Mouse (Mus musculus): Measurements from ENCODE around the gene Pde1c. TPM values are rescaled to one million over a fixed set of nuclear protein-coding genes. Genes with fewer than 3 reads are reported as not detected.

The Pde1c gene
- polyA plus RNA-seq, 1 experiment: 0.06 TPM

DNA sequence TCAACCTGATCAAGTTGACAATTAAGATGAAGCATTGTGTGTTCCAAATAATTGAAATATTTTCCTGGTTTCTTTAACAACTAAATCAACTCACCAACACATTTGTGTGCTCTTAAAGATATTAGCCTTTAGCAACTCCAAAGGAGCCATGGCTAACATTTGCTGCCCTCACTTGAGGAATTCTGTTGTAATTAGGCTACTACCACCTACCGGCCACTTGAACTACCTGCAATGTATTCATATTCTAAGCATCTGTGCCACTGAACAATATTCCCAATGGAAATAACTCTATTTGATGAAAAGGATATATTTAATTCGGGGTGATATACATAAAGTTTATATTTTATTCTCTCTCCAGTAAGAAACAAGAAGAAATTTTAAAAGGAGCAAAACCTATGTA is 121.0 kb downstream of the Pde1c start:
- no peak for DNase-seq (ENCODE audit: low spot score)

DNA sequence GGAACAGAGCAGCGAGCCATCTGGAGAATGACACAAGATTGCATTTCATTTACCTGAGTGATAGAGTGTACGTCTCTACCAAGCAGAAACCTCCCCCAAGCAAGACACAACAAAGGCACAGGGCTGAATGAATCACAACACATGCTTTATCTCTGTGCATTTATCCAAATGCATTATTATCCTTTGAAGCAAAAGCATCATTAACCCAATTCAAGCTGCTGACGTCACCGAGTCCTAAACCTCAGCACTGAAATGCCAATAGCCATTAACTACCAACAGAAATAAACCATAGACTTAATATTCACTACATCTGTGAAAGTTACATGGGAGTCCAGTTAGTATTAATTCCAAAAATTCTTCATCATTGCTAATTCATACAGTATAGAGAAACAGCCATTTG is 127.4 kb downstream of the Pde1c start:
- no peak for DNase-seq (ENCODE audit: low spot score)

DNA sequence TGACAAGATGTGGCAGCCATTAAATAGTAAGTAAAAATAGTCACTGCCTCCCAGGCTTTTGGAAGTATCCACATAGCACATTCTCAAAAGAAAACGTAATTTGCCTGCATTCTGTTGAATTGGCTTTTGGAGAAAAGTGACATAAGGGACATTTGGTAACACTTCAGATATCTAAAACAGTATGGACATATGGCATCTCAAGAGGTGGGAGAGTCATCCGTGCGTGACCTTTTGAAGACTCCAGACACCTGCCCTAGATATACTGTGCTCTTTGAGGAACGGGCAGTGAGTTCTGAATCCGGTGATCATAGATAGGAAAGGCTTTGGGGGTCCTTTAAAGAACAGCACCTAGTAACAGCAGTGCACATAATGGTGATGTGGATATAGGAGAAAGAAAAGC is 143.1 kb downstream of the Pde1c start:
- DNase-seq (ENCODE audit: low spot score): no peak

DNA sequence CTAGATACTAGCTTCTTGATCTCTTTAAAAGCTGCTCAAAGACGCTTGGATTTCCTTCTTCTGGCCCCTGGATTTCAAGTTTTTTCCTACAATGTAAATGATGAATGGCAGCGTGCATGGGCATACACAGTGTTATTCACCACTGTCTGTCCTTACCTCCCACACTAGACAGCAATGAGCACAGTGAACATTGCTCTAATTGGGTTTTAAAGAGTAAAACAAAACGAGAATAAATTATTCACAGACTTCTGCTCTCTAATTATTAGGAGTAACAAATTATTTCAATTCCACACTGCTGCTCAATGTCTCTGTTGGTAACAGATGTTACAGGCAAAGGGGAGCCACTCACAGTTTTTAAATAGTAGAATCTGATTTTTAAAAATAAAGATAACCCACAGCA is 146.0 kb downstream of the Pde1c start:
- DNase-seq (ENCODE audit: low spot score): no peak

DNA sequence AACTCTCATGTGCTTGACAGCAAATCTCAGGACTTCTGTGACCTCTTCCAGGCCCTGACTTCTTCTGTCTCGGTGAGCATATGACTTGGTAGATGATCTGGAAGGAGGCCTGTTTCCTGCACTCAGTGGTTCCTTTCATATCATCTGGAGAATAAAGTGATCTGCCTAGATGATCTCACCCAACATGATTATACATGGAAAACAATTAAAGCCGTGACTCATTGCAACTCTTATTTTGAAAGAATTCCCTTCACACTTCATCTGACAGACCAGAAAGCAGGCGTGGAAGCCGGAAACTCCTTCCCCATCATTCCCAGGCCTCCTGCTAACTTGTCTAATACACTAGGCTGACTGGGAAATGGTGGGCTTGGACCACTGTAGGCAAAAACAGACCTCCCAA is 152.7 kb downstream of the Pde1c start:
- no peak for DNase-seq (ENCODE audit: low spot score)

DNA sequence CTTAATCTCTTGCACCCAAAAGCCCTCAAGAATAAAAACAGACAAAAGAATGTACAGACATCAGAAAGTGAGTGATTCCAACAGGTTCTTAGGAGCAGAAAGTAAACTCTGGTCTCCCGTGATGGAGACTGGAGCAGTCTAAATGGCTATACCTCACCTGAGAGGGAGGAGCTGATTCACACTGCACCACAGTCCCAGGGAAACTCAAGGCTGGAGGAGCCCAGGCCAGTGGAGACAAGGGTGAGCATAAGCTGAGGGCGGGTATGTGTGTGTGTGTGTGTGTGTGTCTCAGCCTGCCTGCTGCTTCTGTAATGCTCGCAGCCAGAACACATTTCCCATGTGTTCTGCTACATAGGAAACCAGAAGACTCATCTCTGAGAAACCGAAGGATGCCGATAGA is 179.7 kb downstream of the Pde1c start:
- no peak for DNase-seq (ENCODE audit: low spot score)

DNA sequence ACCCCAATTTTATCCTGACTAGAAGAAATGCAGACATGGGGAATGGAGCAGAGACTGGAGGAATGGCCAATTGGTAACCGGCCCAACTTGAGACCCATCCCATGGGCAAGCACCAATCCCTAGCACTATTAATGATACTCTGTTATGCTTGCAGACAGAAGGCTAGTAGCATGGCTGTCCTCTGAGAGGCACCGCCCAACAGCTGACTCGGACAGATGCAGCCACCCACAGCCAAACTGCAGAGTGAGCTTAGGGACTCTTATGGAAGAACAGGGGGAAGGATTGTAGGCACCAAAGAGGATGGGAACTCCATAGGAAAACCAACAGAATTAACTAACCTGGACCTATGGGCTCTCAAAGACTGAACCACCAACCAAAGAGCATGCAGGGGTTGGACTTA is 192.5 kb downstream of the Pde1c start:
- no peak for DNase-seq (ENCODE audit: low spot score)

DNA sequence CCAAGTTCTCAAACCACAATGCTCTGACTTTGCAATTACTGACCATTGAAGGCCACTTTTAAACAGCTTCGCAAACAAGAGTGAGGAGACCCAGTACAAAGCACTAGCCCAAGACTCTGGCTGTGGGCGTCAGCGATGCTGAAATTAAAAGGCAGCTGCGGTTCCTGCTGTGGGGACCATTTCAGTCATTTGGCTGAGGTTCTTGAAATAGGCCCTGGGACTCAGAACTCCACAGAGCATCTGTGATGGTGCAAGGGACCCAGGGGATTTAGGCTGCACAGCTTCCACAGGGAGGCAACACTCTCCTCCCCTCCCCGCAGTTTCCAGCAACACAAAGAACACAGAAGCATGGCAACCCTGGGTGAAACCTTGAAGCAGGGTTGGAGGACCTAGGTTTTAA is 194.7 kb downstream of the Pde1c start:
- DNase-seq (ENCODE audit: low spot score): no peak

DNA sequence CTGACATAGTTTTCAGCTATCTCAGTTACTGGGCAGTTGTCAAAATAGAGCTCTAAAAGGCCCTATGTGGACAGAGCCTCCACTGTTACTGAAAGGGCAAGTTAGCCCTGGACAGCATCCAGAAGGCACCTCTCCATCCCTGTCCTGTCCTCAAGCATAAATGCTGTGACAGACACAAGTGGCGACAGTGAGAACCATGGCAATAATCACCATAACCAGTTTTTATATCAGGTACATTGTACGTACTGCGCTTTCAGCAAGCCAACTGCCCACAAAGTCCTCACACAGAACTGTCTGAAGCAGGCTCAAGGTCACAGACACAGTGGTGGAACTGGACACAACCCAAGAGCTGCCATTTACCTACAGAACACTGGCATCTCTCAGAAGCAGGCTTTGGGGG is 195.2 kb downstream of the Pde1c start:
- no peak for DNase-seq (ENCODE audit: low spot score)

DNA sequence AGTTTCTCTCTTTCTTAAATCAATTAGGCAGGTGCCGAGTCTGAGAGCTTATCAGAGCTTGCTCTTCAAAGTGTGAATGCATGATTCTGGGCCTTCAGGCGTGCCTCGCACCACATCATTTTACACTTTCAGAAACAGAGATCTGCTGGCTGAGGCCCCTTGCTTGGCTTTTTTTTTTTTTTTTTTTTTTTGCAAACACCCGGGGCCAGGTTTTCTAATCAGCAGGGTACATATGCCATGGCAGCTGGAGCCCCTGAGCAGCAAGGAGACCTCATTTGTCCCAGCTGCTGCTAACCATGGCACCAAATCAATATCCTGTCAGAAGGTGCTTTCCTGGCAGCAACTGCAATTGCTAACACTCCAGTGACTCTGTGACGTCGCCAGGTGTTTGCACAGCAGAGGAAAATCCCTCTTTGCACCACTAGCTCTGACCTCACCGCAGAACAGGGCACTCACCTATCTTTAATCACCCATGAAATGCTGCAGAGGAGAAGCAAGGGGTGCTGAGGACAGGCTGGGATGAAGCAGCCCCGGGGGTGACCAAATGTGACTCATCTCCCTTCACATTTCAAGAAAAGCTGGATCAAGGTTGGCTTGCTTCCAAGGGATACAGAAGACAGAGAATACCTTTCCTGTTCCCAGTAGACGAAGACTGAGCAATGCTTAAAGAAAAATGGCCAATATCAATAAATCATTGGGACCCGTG is 195.7 kb downstream of the Pde1c start:
- DNase-seq (ENCODE audit: low spot score): no peak

DNA sequence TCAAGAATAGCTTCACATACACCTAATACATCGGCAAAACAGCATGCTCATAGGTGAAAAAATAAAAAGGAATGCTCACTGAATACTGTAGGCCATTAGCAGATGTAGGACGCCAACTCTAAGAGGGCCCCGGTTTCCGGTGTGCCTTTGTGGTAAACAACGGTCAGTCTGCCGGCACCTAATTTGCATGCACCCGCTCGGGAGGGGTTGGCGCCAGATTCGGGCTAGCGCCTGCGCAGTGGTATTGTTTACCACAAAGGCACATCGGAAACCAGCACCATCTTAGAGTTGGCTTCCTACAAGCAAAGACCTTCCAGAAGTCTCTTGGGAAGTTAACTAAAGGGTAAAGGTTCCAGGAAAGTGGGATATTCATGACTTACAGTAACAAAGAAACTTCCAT is 199.4 kb downstream of the Pde1c start:
- DNase-seq (ENCODE audit: low spot score): no peak

DNA sequence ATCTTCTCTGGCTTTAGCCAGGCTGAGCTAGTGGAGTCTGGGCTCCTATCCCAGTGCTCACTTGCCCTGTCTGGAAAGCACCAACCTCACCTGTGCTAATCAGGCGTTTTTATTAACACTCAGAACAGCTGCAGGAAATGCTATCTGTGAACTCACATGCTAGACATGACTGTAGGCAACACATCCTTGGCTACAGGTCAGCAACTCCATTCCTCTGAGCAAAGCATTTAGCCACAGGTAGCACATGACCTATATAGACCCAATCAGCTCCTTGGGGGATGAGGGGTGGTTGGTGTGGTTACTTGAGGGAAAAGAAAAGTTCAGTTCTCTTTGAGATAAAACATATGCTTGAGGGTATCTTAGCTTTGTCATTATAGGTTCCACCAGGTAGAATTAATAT is 200.8 kb downstream of the Pde1c start:
- no peak for DNase-seq (ENCODE audit: low spot score)

DNA sequence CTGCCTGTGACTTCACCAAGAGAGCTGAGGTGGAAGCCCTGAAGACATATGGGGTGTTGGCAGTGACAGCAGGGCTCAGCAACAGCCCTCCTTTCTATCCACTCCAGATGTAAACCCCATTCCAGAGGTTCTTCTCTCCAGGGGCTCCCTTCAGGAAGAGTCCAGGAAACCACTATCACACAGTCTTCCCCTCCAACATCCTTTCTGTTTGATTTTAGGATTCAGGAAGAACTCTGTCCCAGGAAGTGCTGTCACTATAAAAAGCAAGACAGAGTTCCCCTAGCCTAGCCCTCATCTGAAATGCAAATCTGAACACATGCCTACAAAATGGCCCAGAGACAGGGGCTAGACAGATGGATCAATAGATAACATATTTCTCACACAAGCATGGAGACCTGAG is 201.6 kb downstream of the Pde1c start:
- no peak for DNase-seq (ENCODE audit: low spot score)

DNA sequence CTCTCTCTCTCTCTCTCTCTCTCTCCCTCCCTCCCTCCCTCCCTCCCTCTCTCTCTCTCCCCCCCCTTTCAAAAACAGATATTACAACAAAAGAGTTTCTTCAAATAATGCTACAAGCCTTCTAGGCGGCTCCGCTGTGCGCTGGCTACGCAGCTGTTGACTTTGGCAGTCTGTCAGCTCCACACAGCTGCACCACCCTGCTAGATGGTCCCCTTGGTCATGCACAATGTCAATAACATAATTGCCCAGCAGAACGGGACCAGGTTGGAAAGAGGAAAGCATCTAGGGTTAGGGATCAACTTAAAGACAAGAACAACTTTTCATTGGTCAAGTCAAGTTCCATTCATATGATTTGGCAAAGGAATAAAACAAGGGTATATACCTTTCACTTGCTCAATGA is 206.3 kb downstream of the Pde1c start:
- no peak for DNase-seq (ENCODE audit: low spot score)

DNA sequence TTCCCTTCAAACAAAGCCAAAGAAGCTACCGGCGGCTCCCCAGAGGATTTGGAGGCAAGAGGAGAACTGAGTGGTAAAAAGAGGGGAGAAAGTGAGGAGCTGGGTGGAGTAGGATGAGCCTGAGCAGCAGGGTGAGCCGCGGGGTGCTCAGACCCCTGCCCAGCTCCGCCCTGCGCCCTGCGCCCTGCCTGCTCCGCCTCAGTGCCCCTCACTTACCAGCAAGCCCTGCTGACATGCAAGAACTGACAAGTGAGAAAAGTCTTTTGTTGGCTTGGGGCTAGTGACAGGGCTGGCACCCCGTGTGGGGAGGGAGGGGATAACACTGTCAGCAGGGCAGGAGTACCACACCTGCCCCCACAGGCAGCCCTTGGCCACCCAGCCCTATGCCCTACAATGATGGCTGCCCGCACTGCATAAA is 206.8 kb downstream of the Pde1c start:
- DNase-seq (ENCODE audit: low spot score): no peak

DNA sequence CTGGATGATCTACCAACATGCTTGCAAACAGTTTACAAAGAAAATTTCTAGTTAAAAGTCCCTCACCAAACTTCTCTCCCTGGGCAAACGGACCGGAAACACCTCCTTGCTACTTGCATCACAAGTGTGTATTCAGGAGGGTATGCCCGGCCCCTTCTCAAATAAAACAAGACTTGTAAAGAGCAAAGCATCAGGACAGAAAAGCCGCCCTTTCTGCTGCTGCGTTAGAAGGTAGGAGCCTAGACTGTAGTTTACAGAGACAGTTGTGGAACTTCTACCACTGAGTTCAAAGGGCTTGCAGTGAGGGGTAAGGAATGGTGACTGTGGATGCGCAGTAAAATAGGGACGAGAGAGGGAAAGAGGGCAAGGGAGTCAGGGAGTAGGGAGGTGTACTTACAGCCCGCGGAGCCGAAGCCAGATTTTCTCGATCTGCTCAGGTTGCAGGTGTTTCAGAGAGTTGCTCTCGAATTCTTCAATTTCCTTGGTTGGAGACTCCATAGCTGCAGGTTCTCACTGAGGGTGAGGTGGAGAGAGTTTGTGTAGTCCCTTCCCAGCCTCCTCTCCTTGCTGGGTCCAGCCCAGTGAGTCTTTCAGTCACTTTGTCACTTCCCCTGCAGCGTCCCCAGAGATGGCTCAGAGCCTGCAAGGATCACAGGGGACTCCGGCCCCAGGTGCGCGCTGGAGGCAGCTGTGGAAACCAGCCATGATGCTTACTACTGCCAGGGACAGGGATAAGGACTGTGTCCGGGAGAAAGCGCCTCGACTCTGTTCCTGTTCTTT is 207.4 kb downstream of the Pde1c start:
- no peak for DNase-seq (ENCODE audit: low spot score)

DNA sequence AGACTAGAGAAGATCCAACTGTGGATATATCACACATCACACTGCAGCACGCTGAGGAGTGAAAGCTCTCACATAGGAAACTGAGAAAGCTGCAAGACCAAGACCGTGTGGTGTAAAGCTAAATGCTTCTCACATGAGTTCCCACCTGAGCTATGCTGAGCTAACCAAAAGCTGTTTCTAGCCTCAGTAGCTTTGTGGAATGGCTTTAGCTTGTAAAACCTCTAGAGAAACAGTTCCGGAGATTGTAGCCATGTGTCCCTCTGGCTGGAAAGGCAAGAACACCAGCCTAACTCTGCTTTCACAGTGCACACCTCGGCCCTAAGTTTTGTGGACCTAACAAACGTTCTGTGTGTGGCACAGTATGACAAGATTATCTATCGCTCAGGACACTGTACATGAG is 208.8 kb downstream of the Pde1c start:
- no peak for DNase-seq (ENCODE audit: low spot score)

DNA sequence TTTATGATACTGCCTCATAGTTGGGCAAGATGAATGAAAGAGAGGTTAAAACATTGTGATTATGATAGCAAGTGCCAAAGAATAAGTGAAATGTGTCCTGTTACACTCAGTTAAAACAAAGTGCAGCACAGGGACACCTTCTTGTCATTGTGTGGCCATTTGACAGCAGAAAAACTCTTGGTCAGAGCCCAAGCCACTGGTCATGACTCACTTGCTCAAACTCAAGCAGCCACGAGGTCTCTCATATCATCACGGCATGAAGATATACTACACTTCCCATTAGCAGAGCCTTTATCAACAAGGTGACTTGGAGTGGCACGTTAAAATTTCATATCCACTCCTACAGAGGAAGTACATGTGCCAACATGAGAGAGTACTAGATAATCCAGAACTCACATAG is 209.8 kb downstream of the Pde1c start:
- no peak for DNase-seq (ENCODE audit: low spot score)

DNA sequence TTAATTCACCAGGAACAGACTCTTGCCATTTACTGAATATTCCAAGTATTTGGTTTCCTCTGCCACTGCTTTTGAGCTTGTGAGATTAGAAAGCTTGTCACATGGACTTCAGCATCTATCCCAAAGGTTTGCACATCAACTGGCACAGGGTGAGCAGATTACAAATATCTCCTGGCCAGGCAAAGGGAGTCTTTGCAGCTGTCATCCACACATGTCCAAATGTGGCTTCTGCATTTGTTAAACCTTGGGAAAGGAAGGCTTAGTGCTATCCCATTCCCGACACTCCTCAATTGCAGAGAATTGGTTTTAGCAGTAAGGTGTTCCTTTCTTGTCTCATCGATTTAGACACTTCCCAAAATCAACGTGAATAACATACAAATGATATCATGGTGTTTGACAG is 221.7 kb downstream of the Pde1c start:
- no peak for DNase-seq (ENCODE audit: low spot score)

DNA sequence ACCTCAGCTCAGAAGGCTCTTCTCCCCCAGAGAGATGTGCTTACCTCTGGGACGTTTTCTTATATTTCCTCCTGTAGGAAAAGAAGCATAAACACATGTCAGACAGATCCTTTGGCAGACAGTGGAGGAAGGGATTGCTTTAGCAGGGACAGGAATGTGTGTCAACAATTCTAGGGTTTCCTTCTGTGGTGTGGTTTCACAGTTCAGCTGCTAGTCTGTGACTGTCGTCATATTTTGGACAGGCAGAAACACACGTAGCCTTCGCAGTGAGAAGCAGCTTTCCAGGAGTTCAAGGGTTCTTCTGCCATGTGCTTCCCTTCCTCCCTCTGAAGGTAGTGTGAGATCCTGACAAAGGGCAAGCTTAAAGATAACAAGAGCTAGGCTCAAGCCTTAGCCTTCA is 223.8 kb downstream of the Pde1c start:
- DNase-seq (ENCODE audit: low spot score): no peak

DNA sequence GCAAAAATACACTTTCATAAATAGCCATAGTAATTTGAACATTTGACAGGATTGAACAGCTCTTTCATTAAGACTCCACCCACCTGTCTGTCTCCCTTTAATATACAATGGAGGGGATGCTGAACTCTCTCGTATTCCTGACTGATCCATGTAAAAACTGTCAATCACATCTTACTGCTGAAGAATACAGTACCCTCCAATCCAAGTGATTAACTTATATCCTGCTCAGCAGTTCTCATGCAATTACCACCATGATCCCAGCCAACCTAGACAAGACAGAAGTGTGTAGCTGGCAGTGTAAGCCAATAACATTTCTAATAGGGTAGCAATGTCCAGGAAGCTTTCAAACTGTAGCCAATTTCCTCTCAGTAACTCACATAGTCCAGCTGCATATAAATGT is 226.9 kb downstream of the Pde1c start:
- DNase-seq (ENCODE audit: low spot score): no peak

DNA sequence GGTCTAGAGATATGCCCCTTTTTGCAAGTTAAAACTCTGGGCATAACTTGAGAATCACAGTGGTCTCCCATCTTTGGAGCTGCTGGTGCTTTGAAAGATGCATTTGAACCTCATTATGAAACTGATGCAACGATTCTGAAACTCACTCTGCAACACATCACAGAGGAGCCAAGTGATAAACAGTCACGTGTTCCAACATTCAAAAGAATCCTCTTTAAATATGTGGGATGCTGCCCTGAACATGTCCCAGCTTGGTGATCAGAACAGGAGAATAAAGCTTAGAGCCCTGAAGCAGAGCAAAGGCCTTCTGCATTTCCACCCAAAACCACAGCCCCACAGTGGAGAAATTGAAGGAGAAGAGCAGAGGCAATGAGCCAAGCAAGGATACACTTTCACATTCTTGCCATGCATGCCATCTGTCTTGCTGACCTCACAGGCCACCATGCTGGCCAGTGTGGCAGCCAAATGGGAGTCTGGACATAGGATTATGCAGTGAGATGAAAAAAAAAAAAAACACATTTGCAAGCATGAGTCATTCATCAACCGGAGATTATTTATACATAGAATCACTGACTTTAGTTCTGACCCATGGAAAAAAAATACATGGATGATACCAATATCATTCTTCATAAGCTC is 233.0 kb downstream of the Pde1c start:
- DNase-seq (ENCODE audit: low spot score): no peak

DNA sequence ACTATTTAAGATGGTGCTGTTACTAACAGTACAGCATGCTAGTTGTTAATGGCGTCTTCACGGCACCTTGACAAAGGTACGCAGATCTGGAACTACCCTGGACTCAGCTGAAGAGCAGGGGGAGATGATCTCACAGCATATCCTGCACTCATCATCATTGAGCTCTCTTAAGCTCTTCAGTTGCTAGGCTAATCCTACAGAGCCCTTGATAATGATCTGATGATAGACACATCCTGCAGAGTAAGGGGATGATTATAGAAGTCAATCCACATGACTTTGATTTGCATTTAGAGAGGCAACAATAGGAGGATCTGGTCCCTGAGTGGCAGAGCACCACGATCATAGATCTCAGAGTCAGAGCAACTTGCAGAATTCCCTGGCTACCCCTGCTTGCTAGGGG is 236.8 kb downstream of the Pde1c start:
- DNase-seq (ENCODE audit: low spot score): no peak

All from urinary bladder, adult 2 months (tissue).